Mouse (Mus musculus) 3T3-L1 (cell line): Measurements from ENCODE around the gene Hpdl.

ENCODE experiments used
- DNase-seq: peaks from one replicate; pipeline ENCODE4 v3.0.0-alpha.2; 2015; ENCODE audit warnings: low read depth, low spot score

The Hpdl gene

GRCm38 (mm10) chr4:116799901-116800300 lies 21.6 kb downstream of the Hpdl start:
- peak; percentile 51 for DNase-seq

- DNase-seq: no peak
These were observed 24.9 kb downstream of the Hpdl start for GRCm38 (mm10) chr4:116796442-116797110.

- peak; percentile 36 for DNase-seq
These were observed 27.2 kb downstream of the Hpdl start for GRCm38 (mm10) chr4:116794273-116794672.

- DNase-seq: no peak
These were observed 29.1 kb downstream of the Hpdl start for GRCm38 (mm10) chr4:116792453-116792852.

- peak; percentile 95 for DNase-seq
These were observed 32.6 kb downstream of the Hpdl start for GRCm38 (mm10) chr4:116788956-116789355.

GRCm38 (mm10) chr4:116787985-116788760 lies 33.3 kb downstream of the Hpdl start:
- DNase-seq: peak; percentile 76

- DNase-seq: peak; percentile 14
These were observed 34.9 kb downstream of the Hpdl start for GRCm38 (mm10) chr4:116786587-116786986.

- DNase-seq: no peak
These were observed 39.3 kb downstream of the Hpdl start for GRCm38 (mm10) chr4:116782171-116782570.

GRCm38 (mm10) chr4:116781366-116781765 lies 40.1 kb downstream of the Hpdl start:
- no peak for DNase-seq

GRCm38 (mm10) chr4:116780541-116780940 lies 41.0 kb downstream of the Hpdl start:
- no peak for DNase-seq

- DNase-seq: no peak
These were observed 44.4 kb downstream of the Hpdl start for GRCm38 (mm10) chr4:116777079-116777478.

- no peak for DNase-seq
These were observed 45.1 kb downstream of the Hpdl start for GRCm38 (mm10) chr4:116776391-116776790.
